Mouse (Mus musculus): ENCODE measurements around the gene Ier3. TPM values are rescaled to one million over a fixed set of nuclear protein-coding genes. Genes with fewer than 3 reads are reported as not detected.

Ier3 gene
- total and polyA plus RNA-seq, 3 experiments, result 15.6 to 37.0 (median 33.1) TPM

GRCm38 (mm10) chr17:35866911-35867890 lies 45.7 kb downstream of the Ier3 start:
- Histone ChIP-seq H3K4me1 (ENCODE audit: control insufficient read depth, insufficient read depth, low read length) (peaks cover 9% of the 10 kb centered on the region), H3K27ac (peak overlapping the region; percentile 98), H3K36me3 (ENCODE audit: control insufficient read depth, insufficient read depth, low read length) (no peaks in the 10 kb centered on the region), H3K9ac (ENCODE audit: low read depth, low read length) (peak overlapping the region; percentile 98), H3K27me3 (ENCODE audit: control insufficient read depth, insufficient read depth, low read length) (no peaks in the 10 kb centered on the region), H3K4me3 (peak overlapping the region; percentile 61), H3K79me2 (replicated peaks; ENCODE audit: control insufficient read depth, insufficient read depth, low read length) (no peaks in the 10 kb centered on the region)
- peak; percentile 69 to 76 for DNase-seq
- intact Hi-C loops (cut with DNase I), result loop anchor here (2.0 kb wide), 1 partner anchor 50 kb away; the partner anchor contains the start of genes Mrps18b and Ppp1r10
- peak; percentile 67 for TF ChIP-seq CTCF (IDR thresholded peaks at IDR 0.05)
- no peak for TF ChIP-seq EP300 (IDR thresholded peaks at IDR 0.05; ENCODE audit: insufficient read depth, low read depth, low read length)
- 15% methylated on average over 26 of the region's 26 CpGs for WGBS

- no peaks in the 10 kb centered on the region for H3K79me2 ChIP-seq (replicated peaks; ENCODE audit: control insufficient read depth, insufficient read depth, low read length)
- intact Hi-C loops (cut with DNase I), result no loop called here
- WGBS, result 19% methylated on average over 13 of the region's 17 CpGs
- peak overlapping the region; percentile 98 for H3K27ac ChIP-seq
- no peaks in the 10 kb centered on the region for H3K27me3 ChIP-seq (ENCODE audit: control insufficient read depth, insufficient read depth, low read length)
- peak; percentile 59 to 73 for DNase-seq
- peaks cover 3% of the 10 kb centered on the region; the same call in 1 of the 2 replicates for H3K36me3 ChIP-seq (ENCODE audit: control insufficient read depth, insufficient read depth, low read length)
- H3K9ac ChIP-seq (ENCODE audit: low read depth, low read length), result peak overlapping the region; percentile 91
- peaks cover 12% of the 10 kb centered on the region for H3K4me1 ChIP-seq (ENCODE audit: control insufficient read depth, insufficient read depth, low read length)
- H3K4me3 ChIP-seq, result peak overlapping the region; percentile 61
- TF ChIP-seq EP300 (IDR thresholded peaks at IDR 0.05; ENCODE audit: insufficient read depth, low read depth, low read length) (no peak), POLR2A (IDR thresholded peaks at IDR 0.05; ENCODE audit: insufficient read depth, low read depth, low read length) (no peak; the same call in 1 of the 2 replicates), CTCF (IDR thresholded peaks at IDR 0.05) (no peak)
Measured at GRCm38 (mm10) chr17:35868165-35868820, 46.8 kb downstream of the Ier3 start.

- H3K9ac ChIP-seq (ENCODE audit: low read depth, low read length), result peak overlapping the region; percentile 91
- peaks cover 15% of the 10 kb centered on the region for H3K4me1 ChIP-seq (ENCODE audit: control insufficient read depth, insufficient read depth, low read length)
- peak overlapping the region; percentile 98 for H3K27ac ChIP-seq
- no peaks in the 10 kb centered on the region for H3K79me2 ChIP-seq (replicated peaks; ENCODE audit: control insufficient read depth, insufficient read depth, low read length)
- WGBS, result 7% methylated on average over 7 of the region's 7 CpGs
- no peak for DNase-seq
- no peak for TF ChIP-seq POLR2A (IDR thresholded peaks at IDR 0.05; ENCODE audit: insufficient read depth, low read depth, low read length)
- no peak for TF ChIP-seq EP300 (IDR thresholded peaks at IDR 0.05; ENCODE audit: insufficient read depth, low read depth, low read length)
- TF ChIP-seq CTCF (IDR thresholded peaks at IDR 0.05), result no peak
- H3K27me3 ChIP-seq (ENCODE audit: control insufficient read depth, insufficient read depth, low read length), result no peaks in the 10 kb centered on the region
- intact Hi-C loops (cut with DNase I), result no loop called here
- peaks cover 4% of the 10 kb centered on the region; the same call in 1 of the 2 replicates for H3K36me3 ChIP-seq (ENCODE audit: control insufficient read depth, insufficient read depth, low read length)
- H3K4me3 ChIP-seq, result peak overlapping the region; percentile 61
Measured at GRCm38 (mm10) chr17:35868961-35869345, 47.5 kb downstream of the Ier3 start.

GRCm38 (mm10) chr17:35869346-35870067 lies 48.0 kb downstream of the Ier3 start:
- DNase-seq, result peak; percentile 67 to 71
- intact Hi-C loops (cut with DNase I), result no loop called here
- Histone ChIP-seq H3K36me3 (ENCODE audit: control insufficient read depth, insufficient read depth, low read length) (peaks cover 7% of the 10 kb centered on the region; the same call in 1 of the 2 replicates), H3K79me2 (replicated peaks; ENCODE audit: control insufficient read depth, insufficient read depth, low read length) (no peaks in the 10 kb centered on the region), H3K27ac (peak overlapping the region; percentile 98), H3K4me3 (peak overlapping the region; percentile 61), H3K27me3 (ENCODE audit: control insufficient read depth, insufficient read depth, low read length) (no peaks in the 10 kb centered on the region), H3K9ac (ENCODE audit: low read depth, low read length) (peak overlapping the region; percentile 91), H3K4me1 (ENCODE audit: control insufficient read depth, insufficient read depth, low read length) (peaks cover 14% of the 10 kb centered on the region)
- WGBS, result 19% methylated on average over 7 of the region's 7 CpGs
- TF ChIP-seq EP300 (IDR thresholded peaks at IDR 0.05; ENCODE audit: insufficient read depth, low read depth, low read length) (no peak), POLR2A (IDR thresholded peaks at IDR 0.05; ENCODE audit: insufficient read depth, low read depth, low read length) (peak; percentile 38; the same call in 1 of the 2 replicates)

- Histone ChIP-seq H3K4me1 (ENCODE audit: control insufficient read depth, insufficient read depth, low read length) (peaks cover 10% of the 10 kb centered on the region), H3K36me3 (ENCODE audit: control insufficient read depth, insufficient read depth, low read length) (peaks cover 8% of the 10 kb centered on the region; the same call in 1 of the 2 replicates), H3K9ac (ENCODE audit: low read depth, low read length) (peak overlapping the region; percentile 18), H3K4me3 (peak overlapping the region; percentile 61), H3K27me3 (ENCODE audit: control insufficient read depth, insufficient read depth, low read length) (no peaks in the 10 kb centered on the region), H3K27ac (peak overlapping the region; percentile 98), H3K79me2 (replicated peaks; ENCODE audit: control insufficient read depth, insufficient read depth, low read length) (no peaks in the 10 kb centered on the region)
- 18% methylated on average over 9 of the region's 9 CpGs for WGBS
- peak; percentile 79 to 88 for DNase-seq
- TF ChIP-seq POLR2A (IDR thresholded peaks at IDR 0.05; ENCODE audit: insufficient read depth, low read depth, low read length) (peak; percentile 73), CTCF (IDR thresholded peaks at IDR 0.05) (peak; percentile 46), EP300 (IDR thresholded peaks at IDR 0.05; ENCODE audit: insufficient read depth, low read depth, low read length) (peak; percentile 79; the same call in 1 of the 2 replicates)
- intact Hi-C loops (cut with DNase I), result no loop called here
Measured at GRCm38 (mm10) chr17:35870151-35870883, 48.8 kb downstream of the Ier3 start.

Data from heart, adult 2 months (tissue).